Mouse (Mus musculus): Measurements from ENCODE around the gene Slc28a1. TPM values are rescaled to one million over a fixed set of nuclear protein-coding genes. Genes with fewer than 3 reads are reported as not detected.
"Not testable (repeated sequence)": the region's sequence is repeated elsewhere in the genome, so short reads cannot be mapped to it uniquely, and the experiment has no call there.

Slc28a1 gene
- polyA plus RNA-seq, 1 experiment from 2014 or later, result 0.14 TPM

DNA sequence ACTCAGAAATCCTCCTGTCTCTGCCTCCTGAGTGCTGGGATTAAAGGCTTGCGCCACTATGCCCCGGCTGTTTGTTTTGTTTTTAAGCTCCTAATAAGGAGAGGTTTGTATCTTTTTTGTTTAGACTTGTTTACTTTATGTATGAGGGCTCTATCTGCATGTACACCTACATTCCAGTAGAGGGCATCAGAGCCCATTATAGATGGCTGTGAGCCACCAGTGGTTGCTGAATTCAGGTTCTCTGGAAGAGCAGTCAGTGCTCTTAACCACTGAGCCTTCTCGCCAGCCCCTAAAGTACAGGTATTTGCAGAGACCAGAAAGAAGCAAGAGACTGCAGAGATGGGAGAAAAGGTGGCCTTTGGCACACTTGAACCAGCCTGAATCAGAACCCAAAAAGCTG lies 52.5 kb downstream of the Slc28a1 start:
- no peaks in the 10 kb centered on the region for H3K4me1 ChIP-seq (replicated peaks)
- H3K4me3 ChIP-seq, result no peak overlapping the region
- no peaks in the 10 kb centered on the region for H3K9me3 ChIP-seq (replicated peaks)
- no peak overlapping the region for H3K9ac ChIP-seq
- 31% methylated on average over 3 of the region's 3 CpGs for WGBS
- no peak overlapping the region for H3K27ac ChIP-seq
- no peaks in the 10 kb centered on the region for H3K36me3 ChIP-seq
- H3K27me3 ChIP-seq, result 0 out of 2 replicates have a peak, but pooled peaks cover 5% of the 10 kb centered on the region
- ATAC-seq (replicated peaks; ENCODE audit: insufficient number of reproducible peaks, insufficient read depth, low FRiP score, low read depth), result no peak
- H3K4me2 ChIP-seq, result no peak overlapping the region

DNA sequence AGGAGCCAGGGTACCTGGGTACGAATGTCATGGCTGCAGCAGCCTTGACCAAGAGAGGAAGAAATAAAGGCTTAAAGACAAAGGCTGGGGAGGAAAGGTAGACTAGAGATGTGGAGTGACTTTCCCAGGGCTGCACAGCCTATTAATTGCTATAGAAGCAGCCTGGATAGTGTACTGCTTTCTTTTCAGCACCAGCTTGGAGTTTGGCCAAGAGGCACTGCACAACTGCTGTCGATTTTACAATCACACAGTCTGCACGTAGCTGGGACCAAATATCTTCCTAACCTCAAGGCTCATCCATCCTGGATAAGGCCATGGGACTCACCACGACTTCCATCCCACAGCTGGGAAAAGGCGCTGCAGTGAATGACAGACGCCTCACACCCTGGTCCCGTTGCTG lies 54.8 kb downstream of the Slc28a1 start:
- WGBS, result 63% methylated on average over 7 of the region's 7 CpGs
- no peaks in the 10 kb centered on the region for H3K4me1 ChIP-seq (replicated peaks)
- H3K9me3 ChIP-seq (replicated peaks), result 0 out of 2 replicates have a peak, but pooled peaks cover 8% of the 10 kb centered on the region
- H3K27ac ChIP-seq, result no peak overlapping the region
- H3K27me3 ChIP-seq, result 0 out of 2 replicates have a peak, but pooled peaks cover 5% of the 10 kb centered on the region
- ATAC-seq (replicated peaks; ENCODE audit: insufficient number of reproducible peaks, insufficient read depth, low FRiP score, low read depth), result no peak
- no peak overlapping the region for H3K4me2 ChIP-seq
- H3K4me3 ChIP-seq, result no peak overlapping the region
- H3K36me3 ChIP-seq, result no peaks in the 10 kb centered on the region
- H3K9ac ChIP-seq, result no peak overlapping the region

DNA sequence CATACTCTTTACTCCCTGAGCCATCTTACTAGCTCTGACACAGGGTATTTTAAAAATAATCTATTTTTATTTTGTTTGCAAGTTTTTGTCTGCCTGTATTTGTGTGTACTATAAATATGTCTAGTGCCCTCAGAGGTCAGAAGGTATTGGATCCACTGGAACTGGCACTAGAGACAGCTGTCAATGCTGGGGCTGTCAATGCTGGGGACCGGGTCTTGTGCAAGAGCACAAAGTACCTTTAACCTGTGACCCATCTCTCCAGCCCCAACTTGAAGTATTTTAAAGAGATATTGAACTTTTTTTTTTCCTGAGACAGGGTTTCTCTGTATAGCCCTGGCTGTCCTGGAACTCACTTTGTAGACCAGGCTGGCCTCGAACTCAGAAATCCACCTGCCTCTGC lies 59.3 kb downstream of the Slc28a1 start:
- no peak for ATAC-seq (replicated peaks; ENCODE audit: insufficient number of reproducible peaks, insufficient read depth, low FRiP score, low read depth)
- 92% methylated on average over 2 of the region's 2 CpGs for WGBS
- Histone ChIP-seq H3K4me3 (no peak overlapping the region), H3K4me2 (no peak overlapping the region), H3K4me1 (replicated peaks) (no peaks in the 10 kb centered on the region), H3K36me3 (no peaks in the 10 kb centered on the region), H3K9ac (no peak overlapping the region), H3K27me3 (0 out of 2 replicates have a peak, but pooled peaks cover 5% of the 10 kb centered on the region), H3K9me3 (replicated peaks) (0 out of 2 replicates have a peak, but pooled peaks cover 8% of the 10 kb centered on the region), H3K27ac (no peak overlapping the region)

DNA sequence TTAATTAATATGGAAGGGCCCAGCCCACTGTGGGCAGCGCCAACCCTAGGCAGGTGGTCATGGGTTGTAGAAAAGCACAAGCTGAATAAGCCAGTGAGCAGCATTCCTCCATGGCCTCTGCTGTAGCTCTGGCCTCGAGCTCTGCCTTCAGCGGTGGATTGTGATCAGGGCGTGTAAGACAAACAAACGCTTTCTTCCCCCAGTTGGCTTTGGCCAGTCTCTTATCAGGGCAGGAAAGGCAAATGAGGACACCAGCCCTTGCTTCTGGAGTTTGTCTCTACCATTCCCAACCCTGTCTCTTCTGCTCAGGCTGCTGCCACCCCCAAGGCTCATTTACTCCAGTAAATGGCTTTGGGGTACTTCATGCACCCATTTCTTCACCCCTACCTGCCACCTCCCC lies 60.1 kb downstream of the Slc28a1 start:
- Histone ChIP-seq H3K27me3 (no peaks in the 10 kb centered on the region), H3K4me3 (no peak overlapping the region), H3K4me2 (no peak overlapping the region), H3K9me3 (replicated peaks) (0 out of 2 replicates have a peak, but pooled peaks cover 8% of the 10 kb centered on the region), H3K9ac (no peak overlapping the region), H3K4me1 (replicated peaks) (no peaks in the 10 kb centered on the region), H3K36me3 (no peaks in the 10 kb centered on the region), H3K27ac (no peak overlapping the region)
- ATAC-seq (replicated peaks; ENCODE audit: insufficient number of reproducible peaks, insufficient read depth, low FRiP score, low read depth), result no peak
- 54% methylated on average over 5 of the region's 5 CpGs for WGBS

DNA sequence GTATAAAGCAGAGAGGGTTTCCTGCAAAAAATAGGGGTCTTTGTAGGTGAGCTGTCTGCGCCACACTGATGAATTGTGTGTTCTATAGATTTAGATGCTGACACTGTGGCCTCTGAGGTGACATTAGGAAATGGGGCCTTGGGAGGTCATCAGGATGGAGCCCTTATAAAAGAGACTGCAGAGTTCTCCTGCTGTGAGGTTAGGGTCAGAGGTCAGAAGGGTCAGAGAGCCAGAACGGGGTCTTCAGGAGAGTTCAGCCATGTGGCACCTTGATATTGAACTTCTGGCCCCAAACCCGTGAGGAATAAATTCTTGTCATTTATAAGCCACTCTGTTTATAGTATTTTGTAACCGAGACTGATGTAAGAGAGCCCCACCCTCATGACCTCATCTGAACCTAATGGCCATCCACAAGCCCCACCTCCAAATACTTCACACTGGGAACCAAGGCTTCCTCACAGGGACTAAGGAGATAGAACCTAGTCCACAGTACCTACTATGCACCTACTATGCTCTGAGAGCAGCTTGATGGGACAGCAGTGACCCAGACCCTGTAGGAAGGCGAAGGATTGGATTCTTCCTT lies 61.7 kb downstream of the Slc28a1 start:
- H3K9me3 ChIP-seq (replicated peaks), result 0 out of 2 replicates have a peak, but pooled peaks cover 8% of the 10 kb centered on the region
- no peaks in the 10 kb centered on the region for H3K27me3 ChIP-seq
- no peak for ATAC-seq (replicated peaks; ENCODE audit: insufficient number of reproducible peaks, insufficient read depth, low FRiP score, low read depth)
- 59% methylated on average over 5 of the region's 5 CpGs for WGBS
- H3K4me2 ChIP-seq, result no peak overlapping the region
- H3K4me3 ChIP-seq, result no peak overlapping the region
- no peak overlapping the region for H3K9ac ChIP-seq
- H3K4me1 ChIP-seq (replicated peaks), result no peaks in the 10 kb centered on the region
- H3K36me3 ChIP-seq, result no peaks in the 10 kb centered on the region
- H3K27ac ChIP-seq, result no peak overlapping the region

DNA sequence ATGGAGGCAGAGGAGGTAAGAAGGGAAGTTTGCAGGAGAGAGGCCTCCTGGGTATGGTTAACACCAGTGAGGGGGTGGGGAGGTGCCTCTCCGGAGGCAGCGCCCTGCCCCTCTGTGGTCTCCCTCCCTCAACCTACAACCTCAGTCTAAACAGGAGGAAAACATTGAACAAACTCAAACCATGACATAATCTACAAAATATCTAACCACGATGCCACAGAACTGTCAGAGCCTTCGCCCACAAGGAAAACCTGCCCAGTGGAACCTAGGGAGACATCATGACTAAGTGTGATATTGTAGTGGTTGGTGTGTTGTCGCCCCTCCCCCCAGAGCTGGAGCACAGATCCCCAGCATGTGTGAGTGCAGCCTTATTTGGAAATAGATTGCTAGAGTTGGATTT lies 64.9 kb downstream of the Slc28a1 start:
- H3K9ac ChIP-seq, result no peak overlapping the region
- no peaks in the 10 kb centered on the region for H3K4me1 ChIP-seq (replicated peaks)
- H3K4me3 ChIP-seq, result no peak overlapping the region
- ATAC-seq (replicated peaks; ENCODE audit: insufficient number of reproducible peaks, insufficient read depth, low FRiP score, low read depth), result no peak
- H3K36me3 ChIP-seq, result no peaks in the 10 kb centered on the region
- no peaks in the 10 kb centered on the region for H3K9me3 ChIP-seq (replicated peaks)
- 53% methylated on average over 5 of the region's 5 CpGs for WGBS
- no peak overlapping the region for H3K27ac ChIP-seq
- no peak overlapping the region for H3K4me2 ChIP-seq
- H3K27me3 ChIP-seq, result no peaks in the 10 kb centered on the region

DNA sequence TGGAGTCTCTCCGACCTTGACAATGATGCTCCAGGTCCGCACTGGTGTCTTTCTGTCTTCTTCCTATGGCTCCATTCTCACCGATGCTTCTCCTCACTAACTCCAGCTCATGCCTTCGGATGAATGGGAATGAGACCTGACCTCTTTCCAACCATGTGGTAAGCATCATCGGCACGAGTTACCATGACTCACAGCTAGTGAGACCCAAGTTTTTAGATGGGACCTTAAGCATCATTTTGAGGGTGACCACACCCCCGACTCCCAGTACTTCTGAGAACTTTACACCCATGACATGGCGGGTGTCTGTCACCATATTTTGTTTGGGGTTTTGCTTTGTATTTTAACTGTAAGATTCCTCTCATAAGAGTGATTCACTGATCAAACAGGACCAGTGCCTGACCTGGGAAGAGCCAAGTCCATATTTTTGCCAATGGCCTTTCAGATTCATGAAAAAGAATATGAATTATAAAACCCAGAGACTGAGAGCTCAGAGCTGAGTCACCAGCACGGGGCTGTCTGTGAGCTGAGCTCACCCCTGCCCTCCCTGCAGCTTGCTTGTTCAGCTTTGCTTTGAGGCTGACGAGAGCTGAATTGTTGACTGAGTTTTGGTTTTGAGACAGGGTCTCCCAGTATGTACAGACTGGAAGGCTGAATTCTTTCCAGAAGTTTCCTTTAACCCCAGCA lies 68.0 kb downstream of the Slc28a1 start:
- H3K4me1 ChIP-seq (replicated peaks), result no peaks in the 10 kb centered on the region
- no peak overlapping the region for H3K4me2 ChIP-seq
- no peak overlapping the region for H3K9ac ChIP-seq
- H3K27me3 ChIP-seq, result no peaks in the 10 kb centered on the region
- H3K4me3 ChIP-seq, result no peak overlapping the region
- WGBS, result 81% methylated on average over 10 of the region's 10 CpGs
- no peak overlapping the region for H3K27ac ChIP-seq
- H3K9me3 ChIP-seq (replicated peaks), result no peaks in the 10 kb centered on the region
- ATAC-seq (replicated peaks; ENCODE audit: insufficient number of reproducible peaks, insufficient read depth, low FRiP score, low read depth), result no peak
- H3K36me3 ChIP-seq, result no peaks in the 10 kb centered on the region

DNA sequence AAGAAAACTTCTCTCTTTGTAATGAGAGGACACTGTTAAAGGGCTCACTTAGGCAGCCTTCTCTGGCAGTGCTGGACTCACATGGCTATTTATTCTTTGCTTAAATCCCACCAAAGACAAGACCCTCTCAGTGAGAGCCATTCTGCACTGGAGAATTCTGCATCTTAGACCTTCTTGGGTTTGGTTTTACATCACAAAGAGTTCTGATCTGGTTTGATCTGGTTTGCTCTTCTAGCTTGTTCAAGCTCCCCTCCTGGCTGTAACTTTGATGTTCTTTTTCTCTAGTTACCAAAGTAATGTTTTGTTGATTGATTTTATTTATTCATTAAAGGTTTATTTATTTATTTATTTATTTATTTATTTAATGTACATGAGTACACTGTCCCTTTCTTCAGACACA lies 68.6 kb downstream of the Slc28a1 start:
- H3K4me2 ChIP-seq, result no peak overlapping the region
- H3K9me3 ChIP-seq (replicated peaks), result no peaks in the 10 kb centered on the region
- H3K27me3 ChIP-seq, result no peaks in the 10 kb centered on the region
- H3K27ac ChIP-seq, result no peak overlapping the region
- ATAC-seq (replicated peaks; ENCODE audit: insufficient number of reproducible peaks, insufficient read depth, low FRiP score, low read depth), result no peak
- H3K9ac ChIP-seq, result no peak overlapping the region
- H3K36me3 ChIP-seq, result no peaks in the 10 kb centered on the region
- H3K4me1 ChIP-seq (replicated peaks), result no peaks in the 10 kb centered on the region
- no peak overlapping the region for H3K4me3 ChIP-seq

DNA sequence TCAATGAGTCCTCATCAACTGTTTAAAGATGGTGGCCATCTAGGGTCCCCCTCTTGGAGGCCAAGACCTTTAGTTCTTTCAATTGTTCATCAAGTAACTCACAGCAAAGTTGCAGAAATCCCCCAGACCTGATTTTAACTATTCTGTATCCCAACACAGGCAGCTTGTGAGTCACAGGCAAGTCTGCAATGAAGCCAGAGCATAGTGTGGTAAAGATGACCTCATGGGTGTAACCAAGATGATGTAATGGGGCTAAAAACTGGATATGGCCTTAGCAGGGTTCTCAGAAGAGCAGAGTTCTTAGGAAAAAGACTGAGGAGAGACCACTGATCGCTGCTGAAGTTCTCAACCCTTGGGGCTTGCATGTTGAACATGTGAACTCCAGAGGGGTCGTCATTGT lies 69.5 kb downstream of the Slc28a1 start:
- Histone ChIP-seq H3K4me1 (replicated peaks) (no peaks in the 10 kb centered on the region), H3K27me3 (no peaks in the 10 kb centered on the region), H3K9me3 (replicated peaks) (no peaks in the 10 kb centered on the region), H3K4me3 (no peak overlapping the region), H3K27ac (no peak overlapping the region), H3K36me3 (no peaks in the 10 kb centered on the region), H3K9ac (no peak overlapping the region), H3K4me2 (no peak overlapping the region)
- no peak for ATAC-seq (replicated peaks; ENCODE audit: insufficient number of reproducible peaks, insufficient read depth, low FRiP score, low read depth)
- WGBS, result 81% methylated on average over 2 of the region's 2 CpGs

DNA sequence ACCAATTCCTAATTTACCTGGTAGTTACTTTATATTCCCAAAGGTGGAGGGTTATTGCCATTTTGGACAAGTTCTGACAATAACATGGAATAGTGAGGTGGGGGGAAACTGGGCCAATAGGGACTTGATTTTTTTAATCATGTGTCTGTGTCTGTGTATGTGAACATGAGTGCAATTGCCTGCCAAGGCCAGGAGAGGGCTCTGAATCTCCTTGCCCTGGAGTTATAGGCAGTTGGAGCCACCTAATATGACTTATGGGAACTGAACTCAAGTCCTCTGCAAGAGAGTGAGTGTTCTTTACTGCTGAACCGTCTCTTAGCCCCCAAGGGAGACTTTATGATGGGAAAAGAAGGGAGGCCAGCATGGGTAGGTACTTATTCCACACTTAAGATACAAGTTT lies 70.1 kb downstream of the Slc28a1 start:
- Histone ChIP-seq H3K9me3 (replicated peaks) (no peaks in the 10 kb centered on the region), H3K4me2 (no peak overlapping the region), H3K36me3 (no peaks in the 10 kb centered on the region), H3K27me3 (no peaks in the 10 kb centered on the region), H3K4me1 (replicated peaks) (no peaks in the 10 kb centered on the region), H3K4me3 (no peak overlapping the region), H3K27ac (no peak overlapping the region), H3K9ac (no peak overlapping the region)
- 63% methylated on average over 1 of the region's 1 CpGs for WGBS
- ATAC-seq (replicated peaks; ENCODE audit: insufficient number of reproducible peaks, insufficient read depth, low FRiP score, low read depth), result no peak

DNA sequence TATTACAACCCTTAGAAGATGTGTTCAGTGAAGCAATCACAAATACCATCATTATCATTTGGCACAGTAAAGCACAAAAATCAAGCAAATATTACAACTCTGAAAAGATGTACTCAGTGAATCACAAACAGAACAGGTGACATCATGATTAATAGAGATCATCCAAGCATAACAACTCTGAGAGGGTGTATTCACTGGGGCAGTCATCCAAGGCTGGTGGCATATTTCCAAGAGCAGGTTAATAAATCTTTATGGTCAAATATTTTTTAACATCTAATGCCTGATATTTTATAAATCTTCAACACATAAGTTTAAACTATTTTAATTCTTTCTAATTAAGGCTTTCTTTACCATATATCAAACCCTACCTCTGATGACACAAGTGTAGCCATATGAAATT lies 71.4 kb downstream of the Slc28a1 start:
- not testable (repeated sequence) for H3K36me3 ChIP-seq; H3K27me3 ChIP-seq; H3K4me3 ChIP-seq; H3K4me2 ChIP-seq; H3K4me1 ChIP-seq (replicated peaks); H3K27ac ChIP-seq; H3K9me3 ChIP-seq (replicated peaks); ATAC-seq (replicated peaks; ENCODE audit: insufficient number of reproducible peaks, insufficient read depth, low FRiP score, low read depth); H3K9ac ChIP-seq

DNA sequence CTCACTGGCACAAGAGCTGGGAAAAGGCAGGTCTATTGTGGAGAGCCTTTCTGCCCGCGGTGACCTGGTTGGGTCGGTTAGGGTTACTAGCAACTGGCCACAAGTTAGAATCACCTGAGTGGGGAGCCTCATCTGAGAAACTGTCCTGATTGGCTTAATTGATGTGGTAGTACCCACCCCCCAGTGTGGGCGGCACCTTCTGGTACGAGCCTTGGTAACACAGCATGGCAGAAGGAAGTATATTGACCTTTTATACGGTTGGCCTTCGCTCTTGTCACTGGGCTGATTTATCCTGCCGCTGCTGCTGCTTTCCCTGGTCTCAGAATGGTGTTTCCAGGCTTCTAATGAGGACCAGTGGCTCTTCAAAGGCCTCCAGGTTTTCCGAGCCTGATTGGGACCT lies 74.6 kb downstream of the Slc28a1 start:
- 76% methylated on average over 9 of the region's 9 CpGs for WGBS

More for the DNA sequence above, 74.6 kb downstream of the Slc28a1 start:
- no peak for ATAC-seq (replicated peaks; ENCODE audit: insufficient number of reproducible peaks, insufficient read depth, low FRiP score, low read depth)
- H3K4me3 ChIP-seq, result no peak overlapping the region
- H3K4me1 ChIP-seq (replicated peaks), result no peaks in the 10 kb centered on the region
- H3K27me3 ChIP-seq, result no peaks in the 10 kb centered on the region
- H3K4me2 ChIP-seq, result no peak overlapping the region
- H3K36me3 ChIP-seq, result no peaks in the 10 kb centered on the region
- H3K9ac ChIP-seq, result no peak overlapping the region
- no peak overlapping the region for H3K27ac ChIP-seq
- H3K9me3 ChIP-seq (replicated peaks), result no peaks in the 10 kb centered on the region
